Mouse (Mus musculus): Measurements from ENCODE around the gene Uqcc1.
"Not testable (repeated sequence)": the region's sequence is repeated elsewhere in the genome, so short reads cannot be mapped to it uniquely, and the experiment has no call there.

Gene Uqcc1

GRCm38 (mm10) chr2:155939897-155940529, 9.9 kb upstream of the Uqcc1 start:
- no peak for DNase-seq (ENCODE audit: low spot score in 2 of 2)

GRCm38 (mm10) chr2:155928711-155929345, 1.3 kb downstream of the Uqcc1 start:
- no peak for DNase-seq (ENCODE audit: low spot score in 2 of 2)

- DNase-seq (ENCODE audit: low spot score in 2 of 2): not testable (repeated sequence)
Measured at GRCm38 (mm10) chr2:155925213-155925612, 4.9 kb downstream of the Uqcc1 start.

GRCm38 (mm10) chr2:155923143-155923542, 7.0 kb downstream of the Uqcc1 start:
- no peak for DNase-seq (ENCODE audit: low spot score in 2 of 2)

- no peak for DNase-seq (ENCODE audit: low spot score in 2 of 2)
Measured at GRCm38 (mm10) chr2:155914684-155915083, 15.4 kb downstream of the Uqcc1 start.

GRCm38 (mm10) chr2:155903632-155904008, 26.5 kb downstream of the Uqcc1 start:
- DNase-seq (ENCODE audit: low spot score in 2 of 2): no peak

GRCm38 (mm10) chr2:155902989-155903631, 27.0 kb downstream of the Uqcc1 start:
- DNase-seq (ENCODE audit: low spot score in 2 of 2): peak in 1 of 2 experiments; percentile 11

- DNase-seq (ENCODE audit: low spot score in 2 of 2): no peak
Measured at GRCm38 (mm10) chr2:155895046-155895735, 34.9 kb downstream of the Uqcc1 start.

- no peak for DNase-seq (ENCODE audit: low spot score in 2 of 2)
Measured at GRCm38 (mm10) chr2:155894307-155895045, 35.6 kb downstream of the Uqcc1 start.

GRCm38 (mm10) chr2:155886776-155887175, 43.3 kb downstream of the Uqcc1 start:
- no peak for DNase-seq (ENCODE audit: low spot score in 2 of 2)

- no peak for DNase-seq (ENCODE audit: low spot score in 2 of 2)
Measured at GRCm38 (mm10) chr2:155885271-155885697, 44.8 kb downstream of the Uqcc1 start.

- DNase-seq (ENCODE audit: low spot score in 2 of 2): no peak
Measured at GRCm38 (mm10) chr2:155882087-155882486, 48.0 kb downstream of the Uqcc1 start.

- DNase-seq (ENCODE audit: low spot score in 2 of 2): no peak
Measured at GRCm38 (mm10) chr2:155878964-155879876, 50.9 kb downstream of the Uqcc1 start.

- DNase-seq (ENCODE audit: low spot score in 2 of 2): no peak
Measured at GRCm38 (mm10) chr2:155873636-155874035, 56.5 kb downstream of the Uqcc1 start.

- no peak for DNase-seq (ENCODE audit: low spot score in 2 of 2)
Measured at GRCm38 (mm10) chr2:155872930-155873507, 57.1 kb downstream of the Uqcc1 start.

GRCm38 (mm10) chr2:155872486-155872885, 57.6 kb downstream of the Uqcc1 start:
- no peak for DNase-seq (ENCODE audit: low spot score in 2 of 2)

GRCm38 (mm10) chr2:155869772-155870171, 60.3 kb downstream of the Uqcc1 start:
- DNase-seq (ENCODE audit: low spot score in 2 of 2): no peak

GRCm38 (mm10) chr2:155868320-155868719, 61.8 kb downstream of the Uqcc1 start:
- DNase-seq (ENCODE audit: low spot score in 2 of 2): no peak

GRCm38 (mm10) chr2:155863301-155863867, 66.7 kb downstream of the Uqcc1 start:
- no peak for DNase-seq (ENCODE audit: low spot score in 2 of 2)

Data from frontal cortex, postnatal 36 days (tissue).